Mouse (Mus musculus) cerebral cortex, adult 2 months (tissue): ENCODE results near the gene Fyco1.

ENCODE experiments used
- WGBS: fragments of 180-500 bp; shearing (Covaris S2); methylation state at CpG from one replicate; pipeline ENCODE4 v1.1.7; 2018; 5-methylcytosine and 5-hydroxymethylcytosine counted together

The Fyco1 gene

DNA sequence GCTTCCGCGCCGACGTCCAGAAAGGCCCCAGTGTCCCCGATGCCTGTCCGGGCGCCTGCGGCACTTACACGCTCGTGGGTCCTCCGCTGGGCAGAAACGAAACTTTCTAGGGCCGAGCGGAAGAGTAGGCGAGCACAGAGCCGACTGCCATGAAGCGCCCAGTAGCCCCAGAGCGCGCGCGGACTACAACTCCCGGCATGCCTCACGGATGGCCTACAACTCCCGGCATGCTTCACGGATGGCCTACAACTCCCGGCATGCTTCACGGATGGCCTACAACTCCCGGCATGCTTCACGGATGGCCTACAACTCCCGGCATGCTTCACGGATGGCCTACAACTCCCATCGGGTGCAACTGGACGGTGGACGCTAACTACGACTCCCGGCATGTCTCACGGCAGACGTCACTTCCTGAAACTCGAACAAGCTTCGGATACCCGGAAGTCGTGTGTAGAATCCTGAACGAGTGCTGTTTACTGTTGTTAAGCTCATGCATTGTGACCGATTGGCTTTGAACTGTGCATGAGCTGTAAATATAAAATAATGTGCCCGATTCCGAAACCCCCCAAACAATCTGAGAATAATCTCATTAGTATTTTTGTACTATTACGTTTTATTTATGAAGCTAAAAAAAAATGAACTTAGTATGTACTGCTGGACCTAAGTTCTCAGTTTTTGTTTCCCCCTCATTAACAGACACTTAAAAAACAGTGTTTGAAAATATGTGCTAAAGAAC lies at the start of gene Fyco1:
Gene Fyco1 (minus strand): TSS at position 187 of the 736 bp plus-strand sequence.
- under 1% methylated on average over 47 of the region's 47 CpGs for WGBS

DNA sequence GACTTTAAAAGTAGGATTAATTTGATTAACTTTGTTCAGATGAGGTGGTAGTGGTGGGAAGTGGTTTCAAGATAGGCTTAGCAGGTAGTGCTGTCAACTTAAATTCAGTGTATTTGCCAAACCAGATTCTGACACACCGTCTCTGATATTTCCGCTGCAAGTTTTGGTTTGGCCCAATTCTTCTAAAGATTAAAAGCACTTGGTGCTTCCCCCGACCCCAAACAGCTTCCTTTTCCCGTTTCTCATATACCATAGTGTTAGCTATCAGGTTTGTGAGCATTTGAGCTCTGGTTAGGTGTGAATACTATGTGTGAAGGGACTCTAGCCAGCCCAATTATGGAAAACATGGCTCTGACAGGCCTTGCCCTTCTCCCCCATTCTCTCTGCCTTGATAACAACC lies 20.4 kb upstream of the Fyco1 start:
- 69% methylated on average over 4 of the region's 4 CpGs for WGBS

DNA sequence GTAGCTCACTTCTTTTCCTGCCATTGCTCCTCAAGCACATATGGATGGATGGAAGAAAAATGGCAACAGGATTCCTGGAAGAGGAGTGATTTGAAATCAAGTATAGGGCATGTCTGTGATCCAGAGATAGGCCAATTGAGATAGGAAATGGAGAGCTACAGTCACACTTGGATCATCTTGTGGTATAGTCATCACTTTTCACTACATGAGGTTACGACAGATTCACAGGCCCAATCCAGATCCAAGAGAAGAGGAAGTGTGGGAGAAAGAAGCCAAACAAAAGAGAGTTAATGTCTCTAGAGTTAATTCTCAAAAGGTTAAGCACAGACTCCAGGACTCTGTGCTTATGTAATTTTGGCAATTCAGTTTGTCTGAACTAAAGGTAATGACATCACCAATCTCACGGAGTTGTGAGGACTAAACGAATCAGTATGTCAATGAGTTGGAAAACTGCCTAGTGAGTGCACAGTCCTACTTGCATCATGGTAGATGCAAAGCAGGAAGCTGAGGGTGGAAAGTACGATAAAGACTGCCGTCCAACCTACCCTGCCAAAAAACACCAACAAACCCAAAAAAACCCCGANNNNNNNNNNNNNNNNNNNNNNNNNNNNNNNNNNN lies 17.6 kb upstream of the Fyco1 start:
- 41% methylated on average over 6 of the region's 6 CpGs for WGBS

DNA sequence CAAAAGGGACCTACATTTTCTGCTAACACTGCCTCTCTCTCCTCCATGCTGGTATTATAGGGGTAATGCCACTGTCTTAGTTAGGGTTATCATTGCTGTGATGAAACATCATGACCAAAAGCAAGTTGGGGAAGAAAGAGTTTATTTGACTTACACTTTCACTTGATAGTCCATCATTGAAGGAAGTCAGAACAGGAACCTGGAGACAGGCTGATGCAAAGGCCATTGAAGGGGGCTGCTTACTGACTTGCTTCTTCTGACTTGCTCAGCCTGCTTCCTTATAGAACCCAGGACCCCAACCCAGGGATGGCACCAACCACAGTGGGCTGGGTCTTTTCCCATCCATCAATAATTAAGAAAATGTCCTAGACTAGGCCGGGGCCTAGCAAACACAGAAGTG lies 11.9 kb upstream of the Fyco1 start:
- WGBS: 95% methylated on average over 1 of the region's 1 CpGs

DNA sequence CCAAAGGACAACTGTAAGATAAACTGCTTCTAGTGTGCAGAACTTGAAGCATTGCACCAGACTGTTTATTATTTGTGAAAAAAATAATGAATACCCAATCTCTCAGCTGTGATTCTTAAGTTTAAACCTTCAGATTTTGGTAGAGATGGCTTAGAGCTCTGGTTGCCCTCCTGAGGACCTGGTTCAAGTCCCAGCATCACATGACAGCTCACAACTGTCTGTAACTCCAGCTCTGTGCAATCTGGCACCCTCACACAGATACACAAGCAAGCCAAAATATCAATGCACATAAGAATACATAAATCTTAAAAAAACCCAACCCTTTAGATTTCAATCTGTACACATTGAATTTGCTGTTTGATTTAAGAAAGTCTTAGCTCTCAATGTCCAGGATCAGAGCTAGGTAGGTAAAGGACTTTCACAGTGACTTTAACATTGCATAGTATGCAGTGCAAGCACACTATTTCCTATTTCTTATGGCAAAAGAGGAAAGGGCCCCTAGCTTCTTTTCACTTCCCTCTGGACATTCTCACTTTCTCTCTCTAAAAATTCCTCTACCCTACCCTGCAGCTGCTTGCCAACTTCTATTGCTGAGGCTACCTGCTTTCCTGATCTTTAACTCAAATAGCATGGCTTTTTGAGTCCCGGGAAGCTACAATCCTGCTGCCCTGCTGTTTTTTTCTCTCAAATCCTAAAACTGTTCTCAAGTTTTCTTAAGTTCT lies 11.4 kb upstream of the Fyco1 start:
- WGBS: 90% methylated on average over 1 of the region's 1 CpGs

DNA sequence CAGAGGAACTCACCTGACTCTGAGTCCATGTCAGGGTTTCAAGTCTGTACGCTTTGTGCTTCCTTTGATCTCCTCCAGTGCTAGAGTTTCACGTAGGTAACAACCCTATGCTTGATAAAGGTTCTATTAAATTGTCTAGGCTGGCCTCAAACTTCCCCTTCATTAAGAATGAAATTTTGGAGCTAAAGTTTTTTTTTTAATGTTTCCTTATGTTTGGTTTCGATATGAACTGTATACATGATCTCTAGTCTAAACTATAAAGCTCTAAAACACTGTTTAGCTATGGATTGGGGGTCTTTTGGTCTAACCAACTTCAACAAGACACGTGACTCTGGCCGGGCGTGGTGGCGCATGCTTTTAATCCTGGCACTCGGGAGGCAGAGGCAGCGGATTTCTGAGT lies 10.2 kb upstream of the Fyco1 start, which contains the start of gene Xcr1:
Gene Xcr1 (minus strand): TSS at position 101 of the 400 bp plus-strand sequence.
- 90% methylated on average over 9 of the region's 9 CpGs for WGBS

DNA sequence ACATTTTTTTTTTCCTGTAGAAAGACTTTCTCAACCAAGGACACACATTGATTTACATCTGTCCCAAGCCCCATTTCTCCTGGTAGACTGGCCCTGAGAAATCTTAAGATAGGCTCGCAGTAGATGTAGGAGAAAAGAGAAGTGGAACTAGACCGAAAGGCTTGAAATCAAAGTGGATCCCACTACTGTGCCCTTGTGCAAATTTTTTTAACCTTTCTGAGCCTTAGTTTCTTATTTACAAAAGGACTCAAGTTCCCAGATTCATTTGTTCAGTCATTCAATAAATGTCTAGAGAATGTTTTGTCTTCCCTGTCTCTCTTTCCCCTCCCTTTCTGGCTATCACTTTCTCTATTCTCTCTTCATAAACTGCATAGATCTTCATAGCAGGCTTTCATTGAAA lies 5.1 kb upstream of the Fyco1 start:
- WGBS: 86% methylated on average over 2 of the region's 2 CpGs

DNA sequence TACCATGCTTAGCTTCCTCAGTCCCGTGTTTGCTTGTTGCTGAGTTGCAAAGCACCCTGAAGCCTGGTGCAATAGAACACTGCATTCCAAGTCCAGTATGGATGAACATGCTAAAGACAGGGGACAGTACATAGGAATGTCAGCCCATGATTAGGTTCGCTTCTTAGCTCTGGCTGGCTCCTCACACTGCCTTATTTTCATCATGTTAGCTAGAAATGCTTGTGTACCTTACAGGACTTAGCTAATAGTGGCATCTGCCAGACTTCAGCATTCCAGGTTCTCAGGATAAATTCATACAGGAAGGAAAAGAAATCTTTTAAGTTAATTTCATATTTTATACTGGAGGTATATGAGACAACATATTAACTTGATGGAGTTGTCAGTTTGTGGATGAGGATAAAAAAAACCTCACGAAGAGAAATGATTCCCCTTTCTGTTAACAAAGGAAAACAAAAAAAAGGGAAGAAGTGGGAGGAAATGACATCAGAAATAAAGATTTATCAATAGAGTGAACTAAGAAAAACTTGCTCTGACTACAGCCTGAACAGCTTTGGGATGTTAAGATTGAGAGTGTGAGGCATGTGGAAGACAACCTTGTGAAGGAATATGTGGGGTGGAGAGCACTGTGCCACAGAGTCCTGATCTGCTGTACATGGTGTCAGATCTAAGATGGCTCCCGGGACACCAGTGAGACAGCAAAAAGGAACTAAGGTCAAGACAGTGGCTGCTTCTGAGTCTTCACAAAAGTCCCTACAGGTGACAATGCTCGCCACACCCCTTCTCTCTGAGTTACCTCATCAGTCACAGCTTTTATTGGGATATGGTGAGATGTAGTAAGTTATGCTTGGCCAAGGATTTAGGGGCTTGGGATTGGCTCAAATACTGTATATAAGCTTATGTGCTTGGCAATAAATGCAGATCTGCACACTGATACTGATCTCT lies 1.0 kb upstream of the Fyco1 start:
- 51% methylated on average over 5 of the region's 5 CpGs for WGBS

DNA sequence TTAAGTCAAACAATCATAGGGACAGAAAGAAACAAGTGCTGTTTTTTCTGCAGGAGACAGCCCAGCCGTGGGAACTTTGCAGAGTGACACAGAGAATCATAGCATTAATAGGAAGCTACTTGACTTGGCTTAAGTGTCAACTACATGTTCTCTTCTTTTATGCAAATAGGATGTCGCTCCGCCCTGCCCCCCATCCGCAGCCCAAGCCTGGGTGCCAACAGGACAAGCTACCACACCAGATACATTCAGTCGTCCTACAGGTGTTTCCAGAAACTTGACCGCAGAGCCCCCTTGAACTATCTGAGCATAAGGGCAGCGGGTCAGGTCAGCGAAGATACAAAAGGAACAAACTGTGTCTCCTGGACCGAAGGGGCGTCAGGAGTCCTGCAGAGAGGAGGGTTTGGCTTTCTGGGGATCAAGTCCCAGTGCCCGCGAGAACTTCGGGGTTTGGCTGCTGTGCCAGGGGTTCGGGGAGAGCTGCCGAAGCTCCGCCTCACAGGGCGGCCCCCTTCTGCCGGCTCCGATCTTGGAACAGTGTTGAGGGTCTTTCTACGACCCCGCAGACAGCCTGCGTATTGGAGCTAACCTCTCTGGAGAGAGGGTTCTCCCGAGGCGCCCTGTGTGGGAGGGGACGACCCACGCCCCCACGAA lies 512 bp downstream of the Fyco1 start:
- under 1% methylated on average over 27 of the region's 27 CpGs for WGBS

DNA sequence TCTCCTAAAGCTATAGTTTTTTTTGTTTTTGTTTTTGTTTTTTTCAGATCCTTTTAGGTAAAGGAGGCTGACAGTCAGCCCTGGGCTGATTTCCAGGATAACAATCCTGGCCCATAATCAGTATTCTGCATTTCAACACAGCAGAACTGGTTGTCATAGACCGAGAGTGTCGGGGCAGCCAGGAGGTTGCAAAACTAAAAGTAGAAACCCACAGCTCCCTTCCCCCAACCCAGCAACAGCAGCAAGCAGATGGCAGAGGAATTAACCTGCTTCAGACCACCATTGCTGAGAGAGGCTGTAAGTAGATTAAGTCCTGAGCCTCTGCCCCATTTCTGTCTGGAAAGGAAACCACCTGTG lies 1.0 kb downstream of the Fyco1 start:
- 8% methylated on average over 2 of the region's 2 CpGs for WGBS

DNA sequence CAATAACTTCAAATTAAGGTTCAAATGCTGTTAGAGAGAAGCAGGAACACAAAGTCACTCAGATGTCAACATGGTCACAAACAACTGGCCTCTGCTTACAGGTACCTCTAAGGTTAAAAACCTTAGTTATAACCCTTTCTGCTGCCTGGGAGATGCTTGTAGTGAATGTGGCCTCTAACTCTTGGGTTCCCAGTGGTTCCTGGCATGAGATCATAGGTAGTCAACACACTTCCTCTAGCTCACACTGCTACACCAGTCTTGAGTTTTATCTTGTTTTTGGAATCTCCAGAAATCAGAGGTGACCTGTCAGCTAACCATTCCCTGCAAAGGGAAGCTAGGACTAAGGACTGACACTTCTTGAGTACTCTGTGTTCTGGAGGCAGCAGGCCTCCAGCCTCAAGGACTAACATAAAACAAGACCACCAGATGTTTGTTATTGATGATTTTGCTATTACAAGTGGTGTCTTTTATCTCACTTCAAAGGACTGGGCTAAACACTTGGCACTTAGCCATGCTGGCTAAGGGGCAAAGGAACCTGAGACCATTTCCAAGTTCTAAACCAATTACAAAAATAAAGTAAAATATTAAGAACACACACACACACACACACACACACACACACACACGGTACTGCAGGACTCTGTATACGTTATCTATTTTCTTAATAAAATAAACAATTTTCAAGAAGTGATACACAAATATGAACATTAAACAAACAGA lies 1.6 kb downstream of the Fyco1 start:
- WGBS: 45% methylated on average over 2 of the region's 2 CpGs

DNA sequence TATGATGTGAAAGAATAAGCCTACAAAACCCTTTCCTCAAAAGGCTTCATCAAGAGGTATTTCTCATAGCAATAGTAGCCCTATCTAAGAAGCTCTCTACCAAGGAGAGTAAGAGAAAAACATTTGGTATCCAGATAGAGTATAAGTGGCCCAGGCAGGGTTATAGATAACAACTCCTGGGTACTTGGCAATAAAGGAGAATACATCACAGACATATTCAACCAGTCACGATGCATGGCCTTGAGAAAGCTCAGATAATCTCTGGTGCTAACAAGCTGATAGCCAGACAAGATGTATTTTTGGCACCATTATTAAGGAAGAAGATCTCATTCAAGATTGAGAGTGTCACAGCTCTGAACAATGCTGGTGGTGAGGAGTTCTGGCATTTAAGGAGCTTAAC lies 5.2 kb downstream of the Fyco1 start:
- 96% methylated on average over 1 of the region's 1 CpGs for WGBS

DNA sequence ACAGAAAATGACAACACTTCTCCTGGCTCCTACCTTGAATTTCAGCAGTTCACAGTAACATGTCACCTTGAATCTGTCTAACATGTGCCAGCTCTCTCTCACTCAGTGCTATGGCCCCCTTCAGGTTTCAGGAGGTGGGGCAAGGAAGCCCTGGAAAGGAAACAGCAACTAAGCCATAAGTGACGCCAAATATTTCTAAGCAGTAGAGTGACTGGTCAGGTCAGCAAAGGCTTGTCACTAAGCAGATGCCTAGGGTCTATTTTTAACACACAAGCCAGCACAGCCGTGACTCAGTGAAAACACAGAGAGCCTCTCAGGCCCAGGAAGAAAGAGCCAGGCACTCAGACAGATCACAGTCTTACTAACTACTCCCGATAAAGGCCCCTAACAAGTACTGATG lies 6.6 kb downstream of the Fyco1 start:
- 34% methylated on average over 3 of the region's 3 CpGs for WGBS

DNA sequence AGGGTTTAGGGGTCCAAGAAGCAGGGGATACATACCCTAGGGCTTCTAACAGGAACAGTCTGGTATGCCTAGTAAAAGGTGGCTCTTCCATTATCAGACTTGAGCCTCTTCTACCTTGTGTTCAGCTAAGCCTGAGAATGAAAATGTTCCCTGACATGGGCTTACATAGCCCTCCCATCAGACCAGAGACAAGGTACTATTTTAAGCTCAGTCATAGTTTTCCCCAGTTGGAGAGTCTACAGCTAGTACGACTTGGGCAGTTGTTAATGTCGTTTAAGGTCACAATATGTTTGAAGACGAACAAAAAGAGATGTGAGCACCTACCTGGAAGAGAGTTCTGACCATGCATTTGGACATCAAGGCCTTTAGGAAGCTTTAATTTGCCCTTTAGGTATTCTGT lies 7.2 kb downstream of the Fyco1 start:
- 75% methylated on average over 3 of the region's 3 CpGs for WGBS

DNA sequence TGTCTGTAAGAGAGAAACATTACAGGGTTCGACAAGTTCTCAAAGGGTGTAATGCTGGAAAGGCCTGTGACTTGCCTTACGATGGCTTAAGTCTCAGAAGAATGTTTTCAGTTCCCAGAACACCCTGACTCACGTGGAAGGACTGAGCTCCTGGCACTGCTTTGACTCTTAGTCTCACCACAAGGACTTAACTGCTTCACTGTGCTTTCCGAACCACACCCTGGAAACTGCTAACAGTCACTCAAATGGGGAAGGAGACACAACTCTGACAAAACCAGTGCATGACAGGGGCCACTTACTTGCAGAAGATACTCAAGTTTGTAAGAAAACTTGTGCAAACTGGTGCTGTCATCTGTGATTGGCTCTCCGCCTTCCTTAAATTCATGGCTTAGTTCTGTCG lies 11.5 kb downstream of the Fyco1 start:
- WGBS: 88% methylated on average over 6 of the region's 6 CpGs

DNA sequence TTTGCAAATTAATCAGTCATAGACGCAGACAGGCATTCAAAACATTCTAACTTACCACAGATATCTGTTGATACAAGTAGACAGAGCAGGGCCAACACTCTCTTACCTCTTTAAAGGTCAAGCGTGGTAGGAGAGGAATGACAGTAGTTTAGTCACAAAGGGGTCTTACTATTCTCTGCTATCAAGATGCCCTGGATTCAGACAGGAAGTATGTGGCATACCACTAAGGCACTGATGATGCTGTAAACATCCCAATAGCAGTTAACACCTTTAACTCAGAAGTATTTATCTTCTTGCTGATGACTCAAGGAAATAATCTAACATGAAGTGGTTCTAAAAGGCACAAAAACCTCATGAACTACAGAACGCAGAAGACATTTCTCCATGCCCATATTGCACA lies 15.8 kb downstream of the Fyco1 start:
- WGBS: 96% methylated on average over 3 of the region's 3 CpGs

DNA sequence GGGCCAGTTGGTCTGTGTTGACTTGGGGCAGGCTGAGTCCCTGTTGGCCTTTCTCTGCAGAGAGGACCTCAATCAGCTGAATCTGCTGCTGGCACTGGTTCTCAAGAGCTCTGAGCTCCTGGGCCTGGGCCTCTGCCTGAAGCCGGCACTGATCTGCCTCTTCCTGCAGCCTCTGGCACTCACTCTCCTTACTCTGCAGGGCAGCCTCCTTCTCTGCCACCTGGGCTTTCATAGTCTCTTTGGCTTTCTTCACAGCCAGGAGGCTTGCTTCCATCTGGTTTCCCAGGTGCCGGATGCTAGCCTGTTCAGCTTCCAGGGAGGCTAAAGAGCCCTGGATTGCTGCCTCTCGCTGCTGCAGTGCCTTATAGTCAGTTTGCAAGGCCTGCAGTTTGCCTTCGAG lies 22.8 kb downstream of the Fyco1 start:
- 81% methylated on average over 4 of the region's 4 CpGs for WGBS

DNA sequence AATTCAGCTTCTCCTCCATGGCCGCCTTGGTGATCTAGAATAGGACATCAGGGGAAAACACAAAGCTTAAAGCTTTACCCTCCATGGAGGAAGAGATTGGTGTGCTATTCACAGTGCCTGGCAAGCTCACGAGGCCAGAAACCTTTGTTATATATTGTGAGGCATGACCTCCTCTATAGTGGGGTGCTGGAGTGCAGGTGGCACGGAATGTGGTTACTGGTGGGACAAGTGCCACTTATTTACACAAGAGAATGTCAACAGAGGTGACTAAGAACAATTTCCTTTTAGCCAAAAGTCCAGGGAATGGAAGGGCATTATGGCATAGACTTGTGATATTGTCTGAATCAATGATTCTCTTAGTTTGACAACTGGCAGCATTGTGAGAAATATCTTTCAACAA lies 25.1 kb downstream of the Fyco1 start:
- 96% methylated on average over 3 of the region's 3 CpGs for WGBS

DNA sequence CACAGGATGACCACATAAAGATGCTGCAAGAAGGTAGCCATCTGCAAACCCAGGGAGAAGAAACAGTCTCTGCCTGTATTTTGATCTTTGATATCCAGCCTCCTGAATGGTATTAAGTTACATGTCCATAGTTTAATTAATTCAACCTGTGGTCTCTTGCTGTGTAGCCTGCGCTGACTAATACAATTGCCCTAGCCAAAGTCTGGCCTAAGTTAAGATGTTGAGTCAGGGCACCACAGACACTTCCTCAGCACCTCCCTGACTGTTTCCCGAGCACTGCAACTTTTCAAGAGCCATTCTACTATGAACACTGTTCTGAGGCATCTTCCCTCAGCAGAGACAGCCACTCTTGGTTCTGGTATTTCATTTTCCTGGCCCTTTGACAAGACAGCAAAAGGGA lies 33.1 kb downstream of the Fyco1 start:
- WGBS: 79% methylated on average over 2 of the region's 2 CpGs

DNA sequence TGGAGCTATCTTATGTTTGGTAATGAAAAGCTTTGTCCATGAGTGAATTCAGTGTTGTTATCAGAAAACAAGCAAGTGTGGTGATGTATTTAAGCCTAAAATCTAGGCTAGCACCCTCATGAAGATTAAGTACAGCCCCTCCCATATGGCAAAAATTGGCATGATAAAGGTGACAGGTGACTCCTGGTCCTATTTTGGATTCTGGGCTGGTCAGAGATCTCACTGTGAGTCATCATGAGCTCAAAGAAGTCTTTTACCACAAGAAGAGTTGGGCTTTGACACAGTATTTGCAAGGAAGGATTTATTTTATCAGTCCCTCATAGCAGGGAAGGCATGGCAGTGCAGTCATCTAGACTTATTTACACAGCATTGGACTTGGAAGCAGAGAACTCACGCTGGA lies 35.7 kb downstream of the Fyco1 start:
- 90% methylated on average over 1 of the region's 1 CpGs for WGBS

DNA sequence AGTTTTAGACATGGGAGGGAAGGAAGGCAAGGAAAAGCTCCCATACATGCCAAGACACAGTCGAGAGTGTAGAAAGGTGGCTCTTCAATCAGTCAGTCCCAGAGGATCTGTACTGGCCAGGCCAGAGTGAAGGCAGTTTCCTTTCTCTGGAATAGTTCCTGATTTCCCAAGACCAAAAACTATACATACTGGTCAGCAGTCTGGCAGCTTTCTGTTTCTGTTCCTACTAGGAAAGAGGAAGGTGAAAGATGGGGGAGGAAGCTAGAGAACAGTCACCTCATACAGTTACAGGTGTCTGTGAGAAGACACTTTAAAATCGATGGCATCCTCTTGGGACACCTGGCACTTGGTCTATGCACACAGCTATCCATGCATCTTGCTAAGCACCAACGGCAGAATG lies 36.3 kb downstream of the Fyco1 start:
- 84% methylated on average over 3 of the region's 3 CpGs for WGBS
